Mouse (Mus musculus) spleen, adult 2 months (tissue): ENCODE measurements around the gene Qrich2.

Experiments
- CTCF ChIP-seq: fragments of 200-500 bp; IDR thresholded peaks from 2 replicates; pipeline ENCODE4 v1.5.1; 2011; ENCODE audit warnings: mild to moderate bottlenecking, inconsistent platforms; ENCODE audit not compliant: insufficient read depth, insufficient read length, insufficient replicate concordance; ENCODE audit errors: extremely low read depth
- POLR2A ChIP-seq: fragments of 200-500 bp; IDR thresholded peaks from 2 replicates; pipeline ENCODE4 v1.6.1; 2011; ENCODE audit warnings: low read depth, low read length, inconsistent platforms

DNA sequence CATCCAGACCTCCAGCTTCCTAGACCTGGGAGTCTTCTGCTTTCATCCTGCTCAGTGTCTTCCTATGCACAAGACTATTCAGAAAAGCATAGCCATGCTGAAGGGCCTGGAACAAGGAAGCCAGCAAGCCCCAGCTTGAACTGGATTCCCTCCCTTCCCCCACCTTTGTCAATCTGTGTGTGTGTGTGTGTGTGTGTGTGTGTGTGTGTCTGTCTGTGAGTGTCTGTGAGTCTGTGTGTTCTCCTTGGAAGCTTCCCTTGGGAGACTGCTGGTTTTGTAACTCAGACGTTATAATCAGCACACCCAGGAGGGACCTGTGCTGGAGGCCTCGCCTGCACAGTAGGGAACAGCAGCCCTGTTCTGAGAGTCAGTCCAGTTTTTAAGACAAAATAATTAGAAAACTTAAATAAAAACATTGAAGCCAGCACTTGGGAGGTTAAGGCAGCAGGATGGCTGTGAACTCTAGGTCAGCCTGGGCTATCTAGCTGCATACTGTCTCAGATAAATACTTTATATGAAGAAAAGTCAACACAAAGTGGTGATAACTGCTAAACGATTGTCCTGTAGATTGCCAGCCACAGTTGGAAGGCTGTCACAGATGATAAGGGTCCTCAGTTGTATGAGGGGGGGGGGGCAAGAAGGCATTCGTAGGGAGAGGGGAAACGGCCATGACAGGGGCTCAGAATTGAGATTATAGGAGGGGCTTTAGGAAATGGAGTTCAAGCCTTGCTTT is 29.9 kb downstream of the Qrich2 start:
- no peak for TF ChIP-seq CTCF
- TF ChIP-seq POLR2A = no peak
